Mouse (Mus musculus): ENCODE results near the gene Tvp23a. TPM values are rescaled to one million over a fixed set of nuclear protein-coding genes. Genes with fewer than 3 reads are reported as not detected.

Tvp23a gene
- polyA plus RNA-seq, 1 experiment from 2014 or later, result 4.6 TPM

DNA sequence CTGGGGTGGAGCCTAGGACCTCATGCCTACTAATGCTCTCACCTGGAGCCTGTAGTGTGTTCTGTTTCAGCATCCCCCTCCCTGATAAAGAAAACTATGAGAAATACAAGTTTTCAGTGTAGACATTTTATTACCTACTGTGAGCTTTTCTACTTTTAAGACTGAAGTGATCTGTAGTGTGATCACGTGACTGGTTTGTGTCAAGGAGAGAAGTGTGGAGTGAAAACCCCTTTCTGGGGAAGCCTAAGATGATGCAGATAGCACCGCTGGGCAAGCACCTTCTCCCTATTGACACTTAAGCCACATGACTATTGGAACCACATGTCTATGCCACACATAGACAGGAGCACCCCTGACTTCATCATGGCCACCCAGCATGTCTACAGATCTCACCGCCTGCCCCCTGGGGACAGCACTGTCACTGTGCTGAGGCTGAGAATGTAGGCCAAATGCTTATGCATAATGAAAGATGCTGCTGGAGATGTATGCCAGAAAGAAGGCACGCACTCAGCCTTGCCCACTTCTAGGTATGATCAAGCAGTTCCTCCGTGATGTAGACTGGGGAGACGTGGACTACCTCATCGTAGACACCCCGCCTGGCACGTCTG is 26.6 kb downstream of the Tvp23a start:
- H3K27ac ChIP-seq (ENCODE audit: low read depth, low read length), result no peak overlapping the region
- no peak overlapping the region for H3K9ac ChIP-seq (ENCODE audit: low read depth, low read length)
- WGBS, result 94% methylated on average over 9 of the region's 9 CpGs
- no peaks in the 10 kb centered on the region for H3K4me1 ChIP-seq (replicated peaks; ENCODE audit: control insufficient read depth, insufficient read depth, low read length)
- DNase-seq (ENCODE audit: low spot score) (no peak), ATAC-seq (replicated peaks; ENCODE audit: low FRiP score) (no peak)
- H3K4me2 ChIP-seq, result no peak overlapping the region
- no peaks in the 10 kb centered on the region for H3K9me3 ChIP-seq (ENCODE audit: control insufficient read depth, low read length)
- peaks cover 48% of the 10 kb centered on the region for H3K36me3 ChIP-seq (ENCODE audit: control insufficient read depth, insufficient read depth, low read length)
- no peak overlapping the region for H3K4me3 ChIP-seq (ENCODE audit: low read depth, low read length)
- H3K27me3 ChIP-seq (replicated peaks; ENCODE audit: control insufficient read depth, insufficient read depth, low read length), result no peaks in the 10 kb centered on the region

- H3K4me1 ChIP-seq (replicated peaks; ENCODE audit: control insufficient read depth, insufficient read depth, low read length), result no peaks in the 10 kb centered on the region; the same call in 1 of the 2 replicates
Measured at GRCm38 (mm10) chr16:10417723-10418259, 29.4 kb downstream of the Tvp23a start.

DNA sequence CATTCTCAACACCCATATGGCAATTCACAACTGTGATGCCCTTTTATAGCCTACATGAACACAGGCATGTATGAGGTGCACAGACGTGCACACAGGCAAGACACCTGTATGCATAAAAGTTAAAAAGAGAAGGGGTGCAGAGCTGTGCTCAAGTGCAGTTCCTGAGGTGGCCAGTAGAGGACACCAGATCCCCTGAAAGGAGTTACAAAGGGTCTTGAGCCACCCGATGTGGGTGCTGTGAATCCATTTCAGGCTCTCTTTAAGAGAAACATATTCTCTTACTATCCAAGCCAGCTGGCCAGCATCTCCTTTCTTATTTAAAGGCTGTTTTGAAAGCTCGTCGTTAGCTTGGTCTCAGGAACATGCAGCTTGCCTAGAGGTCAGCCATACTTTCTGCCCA is 30.3 kb downstream of the Tvp23a start:
- ATAC-seq (replicated peaks; ENCODE audit: low FRiP score), result no peak
- no peak overlapping the region for H3K4me2 ChIP-seq
- DNase-seq (ENCODE audit: low spot score), result no peak
- no peak overlapping the region for H3K27ac ChIP-seq (ENCODE audit: low read depth, low read length)
- H3K9ac ChIP-seq (ENCODE audit: low read depth, low read length), result no peak overlapping the region
- no peaks in the 10 kb centered on the region for H3K27me3 ChIP-seq (replicated peaks; ENCODE audit: control insufficient read depth, insufficient read depth, low read length)
- no peak overlapping the region for H3K4me3 ChIP-seq (ENCODE audit: low read depth, low read length)
- WGBS, result 88% methylated on average over 4 of the region's 4 CpGs
- no peaks in the 10 kb centered on the region; the same call in 1 of the 2 replicates for H3K4me1 ChIP-seq (replicated peaks; ENCODE audit: control insufficient read depth, insufficient read depth, low read length)
- H3K9me3 ChIP-seq (ENCODE audit: control insufficient read depth, low read length), result no peaks in the 10 kb centered on the region
- H3K36me3 ChIP-seq (ENCODE audit: control insufficient read depth, insufficient read depth, low read length), result peaks cover 45% of the 10 kb centered on the region

More at GRCm38 (mm10) chr16:10417723-10418259, 29.4 kb downstream of the Tvp23a start:
- Histone ChIP-seq H3K4me2 (no peak overlapping the region), H3K9me3 (ENCODE audit: control insufficient read depth, low read length) (no peaks in the 10 kb centered on the region), H3K36me3 (ENCODE audit: control insufficient read depth, insufficient read depth, low read length) (peaks cover 52% of the 10 kb centered on the region), H3K9ac (ENCODE audit: low read depth, low read length) (no peak overlapping the region), H3K27ac (ENCODE audit: low read depth, low read length) (no peak overlapping the region), H3K4me3 (ENCODE audit: low read depth, low read length) (no peak overlapping the region), H3K27me3 (replicated peaks; ENCODE audit: control insufficient read depth, insufficient read depth, low read length) (no peaks in the 10 kb centered on the region)
- DNase-seq (ENCODE audit: low spot score) (no peak), ATAC-seq (replicated peaks; ENCODE audit: low FRiP score) (no peak)
- WGBS, result 95% methylated on average over 9 of the region's 9 CpGs

DNA sequence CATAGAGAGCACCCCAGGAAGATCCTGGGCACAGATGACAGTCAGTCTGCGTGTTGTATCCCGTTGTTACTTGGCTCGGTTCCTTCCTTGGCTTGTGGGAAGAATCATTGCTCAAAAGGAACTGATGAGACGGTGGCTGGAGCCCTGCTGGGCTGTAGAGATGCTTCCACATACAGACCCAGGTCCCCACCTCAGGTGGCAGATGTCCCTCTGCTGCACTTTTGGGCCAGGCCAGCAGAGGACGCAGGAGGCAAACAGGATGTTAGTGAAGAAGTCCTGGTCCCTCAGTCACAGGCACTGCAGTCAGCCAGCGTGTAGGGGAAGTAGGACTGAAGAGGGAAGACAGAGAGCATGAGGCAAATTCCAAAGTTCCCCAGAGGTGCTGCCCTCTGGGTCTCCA is 31.2 kb downstream of the Tvp23a start:
- H3K9ac ChIP-seq (ENCODE audit: low read depth, low read length), result no peak overlapping the region
- H3K9me3 ChIP-seq (ENCODE audit: control insufficient read depth, low read length), result no peaks in the 10 kb centered on the region
- DNase-seq (ENCODE audit: low spot score) (no peak), ATAC-seq (replicated peaks; ENCODE audit: low FRiP score) (no peak)
- peaks cover 39% of the 10 kb centered on the region for H3K36me3 ChIP-seq (ENCODE audit: control insufficient read depth, insufficient read depth, low read length)
- no peak overlapping the region for H3K4me2 ChIP-seq
- WGBS, result 80% methylated on average over 6 of the region's 6 CpGs
- H3K27me3 ChIP-seq (replicated peaks; ENCODE audit: control insufficient read depth, insufficient read depth, low read length), result no peaks in the 10 kb centered on the region
- H3K4me1 ChIP-seq (replicated peaks; ENCODE audit: control insufficient read depth, insufficient read depth, low read length), result peaks cover 4% of the 10 kb centered on the region
- no peak overlapping the region for H3K4me3 ChIP-seq (ENCODE audit: low read depth, low read length)
- no peak overlapping the region for H3K27ac ChIP-seq (ENCODE audit: low read depth, low read length)

GRCm38 (mm10) chr16:10411764-10412746 is 35.1 kb downstream of the Tvp23a start, which contains the start of gene Nubp1:
Gene Nubp1 (plus strand): TSS chr16:10411948.
- Histone ChIP-seq H3K4me3 (ENCODE audit: low read depth, low read length) (peak within 1 kb of the TSS; percentile 71), H3K4me2 (peak within 1 kb of the TSS; percentile 79), H3K9me3 (ENCODE audit: control insufficient read depth, low read length) (no peaks in the 10 kb centered on the region), H3K4me1 (replicated peaks; ENCODE audit: control insufficient read depth, insufficient read depth, low read length) (peaks cover 4% of the 10 kb centered on the region), H3K36me3 (ENCODE audit: control insufficient read depth, insufficient read depth, low read length) (peaks cover 22% of the 10 kb centered on the region), H3K9ac (ENCODE audit: low read depth, low read length) (peak within 1 kb of the TSS; percentile 80), H3K27me3 (replicated peaks; ENCODE audit: control insufficient read depth, insufficient read depth, low read length) (no peaks in the 10 kb centered on the region), H3K27ac (ENCODE audit: low read depth, low read length) (peak within 1 kb of the TSS; percentile 87)
- peak; percentile 97 for DNase-seq (ENCODE audit: low spot score)
- peak; percentile 96 for ATAC-seq (replicated peaks; ENCODE audit: low FRiP score)
- WGBS, result 3% methylated on average over 56 of the region's 56 CpGs

- H3K27me3 ChIP-seq (replicated peaks; ENCODE audit: control insufficient read depth, insufficient read depth, low read length), result peaks cover 10% of the 10 kb centered on the region
- ATAC-seq (replicated peaks; ENCODE audit: low FRiP score), result no peak
- H3K4me3 ChIP-seq (ENCODE audit: low read depth, low read length), result no peak overlapping the region
- peak; percentile 74 for DNase-seq (ENCODE audit: low spot score)
- H3K4me1 ChIP-seq (replicated peaks; ENCODE audit: control insufficient read depth, insufficient read depth, low read length), result no peaks in the 10 kb centered on the region
- no peaks in the 10 kb centered on the region for H3K36me3 ChIP-seq (ENCODE audit: control insufficient read depth, insufficient read depth, low read length)
- H3K9ac ChIP-seq (ENCODE audit: low read depth, low read length), result no peak overlapping the region
- 34% methylated on average over 7 of the region's 7 CpGs for WGBS
- H3K4me2 ChIP-seq, result no peak overlapping the region
- H3K9me3 ChIP-seq (ENCODE audit: control insufficient read depth, low read length), result no peaks in the 10 kb centered on the region
- no peak overlapping the region for H3K27ac ChIP-seq (ENCODE audit: low read depth, low read length)
Measured at GRCm38 (mm10) chr16:10399160-10399559, 48.0 kb downstream of the Tvp23a start.

GRCm38 (mm10) chr16:10398755-10399154 is 48.4 kb downstream of the Tvp23a start:
- DNase-seq (ENCODE audit: low spot score) (no peak), ATAC-seq (replicated peaks; ENCODE audit: low FRiP score) (no peak)
- H3K4me1 ChIP-seq (replicated peaks; ENCODE audit: control insufficient read depth, insufficient read depth, low read length), result no peaks in the 10 kb centered on the region
- no peak overlapping the region for H3K4me2 ChIP-seq
- H3K36me3 ChIP-seq (ENCODE audit: control insufficient read depth, insufficient read depth, low read length), result no peaks in the 10 kb centered on the region
- H3K27ac ChIP-seq (ENCODE audit: low read depth, low read length), result no peak overlapping the region
- peaks cover 10% of the 10 kb centered on the region for H3K27me3 ChIP-seq (replicated peaks; ENCODE audit: control insufficient read depth, insufficient read depth, low read length)
- H3K9ac ChIP-seq (ENCODE audit: low read depth, low read length), result no peak overlapping the region
- no peak overlapping the region for H3K4me3 ChIP-seq (ENCODE audit: low read depth, low read length)
- H3K9me3 ChIP-seq (ENCODE audit: control insufficient read depth, low read length), result no peaks in the 10 kb centered on the region
- WGBS, result 70% methylated on average over 5 of the region's 5 CpGs

GRCm38 (mm10) chr16:10394699-10395540 is 52.2 kb downstream of the Tvp23a start, which contains the start of gene Tekt5:
Gene Tekt5 (minus strand): TSS chr16:10395490.
- ATAC-seq (replicated peaks; ENCODE audit: low FRiP score), result no peak
- no peak for DNase-seq (ENCODE audit: low spot score)
- H3K9ac ChIP-seq (ENCODE audit: low read depth, low read length), result no peak within 1 kb of the TSS
- no peaks in the 10 kb centered on the region for H3K4me1 ChIP-seq (replicated peaks; ENCODE audit: control insufficient read depth, insufficient read depth, low read length)
- H3K27me3 ChIP-seq (replicated peaks; ENCODE audit: control insufficient read depth, insufficient read depth, low read length), result peaks cover 10% of the 10 kb centered on the region
- peak within 1 kb of the TSS; percentile 43 for H3K4me2 ChIP-seq
- H3K27ac ChIP-seq (ENCODE audit: low read depth, low read length), result no peak within 1 kb of the TSS
- WGBS, result 12% methylated on average over 37 of the region's 37 CpGs
- H3K4me3 ChIP-seq (ENCODE audit: low read depth, low read length), result no peak within 1 kb of the TSS; the same call in 1 of the 2 replicates
- H3K36me3 ChIP-seq (ENCODE audit: control insufficient read depth, insufficient read depth, low read length), result no peaks in the 10 kb centered on the region
- no peaks in the 10 kb centered on the region for H3K9me3 ChIP-seq (ENCODE audit: control insufficient read depth, low read length)
